Mouse (Mus musculus) heart, postnatal 0 days (tissue): ENCODE data around the gene Fam49a.

Experiments used
- CTCF ChIP-seq: IDR thresholded peaks from 2 replicates; pipeline ENCODE4 v1.5.1; 2016; ENCODE audit warnings: antibody characterized with exemption, control low read depth, low read depth
- EP300 ChIP-seq: IDR thresholded peaks from 2 replicates; pipeline ENCODE4 v1.6.1; 2016; ENCODE audit warnings: antibody characterized with exemption, low read depth

GRCm38 (mm10) chr12:12223336-12223735 lies 38.6 kb upstream of the Fam49a start:
- no peak for TF ChIP-seq CTCF
- TF ChIP-seq EP300: no peak
